Mouse (Mus musculus): ENCODE measurements around the gene Gtf2e1.

DNA sequence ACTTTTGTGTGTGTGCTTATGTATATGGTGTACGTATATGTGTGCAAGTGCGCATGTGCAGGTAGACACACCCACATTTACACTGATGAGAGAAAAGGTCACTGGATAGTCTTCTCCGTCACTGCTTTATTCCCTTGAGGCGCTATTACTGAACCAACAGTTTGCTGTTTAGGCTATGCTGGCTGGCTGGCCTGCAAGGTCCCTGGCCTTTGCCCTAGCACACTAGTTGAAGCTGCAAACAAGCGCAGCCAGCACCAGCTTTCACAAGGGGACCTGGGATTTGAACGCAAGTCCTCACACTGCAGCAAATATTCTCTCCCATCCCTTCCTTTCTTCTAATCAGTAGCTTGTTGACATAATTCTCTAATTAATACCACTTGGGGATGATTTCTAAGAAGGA, 9.4 kb downstream of the Gtf2e1 start:
- TF ChIP-seq CTCF (IDR thresholded peaks at IDR 0.05; ENCODE audit: low read depth) (no peak), EP300 (IDR thresholded peaks at IDR 0.05; ENCODE audit: low read depth) (no peak)

Measured in liver, postnatal 0 days (tissue).